Comparison of ENCODE assay signal across 29 mouse cellular contexts in genomic region chr2:73885997-73886396, GRCm38 (mm10). TPM values are rescaled to one million over a fixed set of nuclear protein-coding genes. Genes with fewer than 3 reads are reported as not detected.
A peak's percentile ranks its signal among the peaks of the same experiment; 100 is the strongest.
DNase-seq lines count a peak whose midpoint lies in the region; ATAC-seq and TF ChIP-seq lines count a peak whose summit lies in the region.
"Had no signal": no experiment of that assay in that cellular context is flagged by ENCODE, and none has a peak within 500 bp of the region (broad histone marks: within the 10 kb centered on the region; RNA-seq: fewer than 3 reads in every experiment).

No protein-coding gene starts in this region.

- no peaks in the 10 kb centered on the region for H3K27me3 ChIP-seq in forebrain, postnatal 0 days (ENCODE audit: insufficient read depth, low read length)
- H3K27me3 ChIP-seq in forebrain, embryonic 11.5 days (ENCODE audit: control insufficient read depth, insufficient read depth, low read length), result no peaks in the 10 kb centered on the region
- H3K27me3 ChIP-seq in lung, postnatal 0 days (replicated peaks; ENCODE audit: insufficient read depth, low read length), result no peaks in the 10 kb centered on the region
- no peaks in the 10 kb centered on the region for H3K27me3 ChIP-seq in stomach, postnatal 0 days (ENCODE audit: control insufficient read depth, insufficient read depth, low read length)
- no peaks in the 10 kb centered on the region for H3K27me3 ChIP-seq in intestine, embryonic 16.5 days (replicated peaks; ENCODE audit: control insufficient read depth, insufficient read depth, low read length)
- H3K27me3 ChIP-seq: embryonic facial prominence, embryonic 15.5 days; forebrain, embryonic 13.5 days; hindbrain, embryonic 13.5 days; megakaryocyte, embryonic 14.5 days; midbrain, embryonic 13.5 days had no signal

- 86% methylated on average over 2 of the region's 2 CpGs for WGBS in forebrain, postnatal 0 days
- 80% methylated on average over 2 of the region's 2 CpGs for WGBS in forebrain, embryonic 11.5 days
- 87% methylated on average over 2 of the region's 2 CpGs for WGBS in lung, postnatal 0 days
- 71% methylated on average over 2 of the region's 2 CpGs for WGBS in lung, adult 2 months
- WGBS in stomach, postnatal 0 days, result 62% methylated on average over 2 of the region's 2 CpGs
- WGBS in intestine, embryonic 16.5 days, result 81% methylated on average over 2 of the region's 2 CpGs

- in situ Hi-C loops in ES-E14 (cut with MboI; ENCODE audit: low sequenced_read_pairs in 2 of 2, unreplicated experiment in 2 of 2), result no loop called here

- TF ChIP-seq POLR2A in lung, adult 2 months (IDR thresholded peaks at IDR 0.05; ENCODE audit: borderline replicate concordance, extremely low read depth, low read depth, low read length), result no peak

- no peaks in the 10 kb centered on the region; the same call in 1 of the 2 replicates for H3K4me1 ChIP-seq in forebrain, postnatal 0 days (ENCODE audit: insufficient read depth)
- no peaks in the 10 kb centered on the region for H3K4me1 ChIP-seq in forebrain, embryonic 11.5 days (replicated peaks; ENCODE audit: control insufficient read depth, insufficient read depth, low read length)
- no peaks in the 10 kb centered on the region for H3K4me1 ChIP-seq in lung, postnatal 0 days (ENCODE audit: insufficient read depth, low read depth, low read length)
- no peaks in the 10 kb centered on the region; the same call in 1 of the 2 replicates for H3K4me1 ChIP-seq in lung, adult 2 months (ENCODE audit: control insufficient read depth, insufficient read depth, low read length)
- peaks cover 0 to 2% of the 10 kb centered on the region in 2 experiments; a peak in 3 of 4 replicates for H3K4me1 ChIP-seq in ES-E14 (ENCODE audit: control insufficient read depth in 2 of 2, insufficient read depth in 2 of 2, low read length in 2 of 2, poor library complexity in 1 of 2)
- no peaks in the 10 kb centered on the region for H3K4me1 ChIP-seq in stomach, postnatal 0 days (replicated peaks; ENCODE audit: control insufficient read depth, insufficient read depth)
- H3K4me1 ChIP-seq in intestine, embryonic 16.5 days (ENCODE audit: control insufficient read depth, insufficient read depth, low read length), result peaks cover 2% of the 10 kb centered on the region; the same call in 1 of the 2 replicates
- H3K4me1 ChIP-seq: forebrain, embryonic 13.5 days had no signal

- no peak for TF ChIP-seq EP300 in lung, postnatal 0 days (IDR thresholded peaks at IDR 0.05)
- no peak for TF ChIP-seq EP300 in stomach, postnatal 0 days (optimal IDR thresholded peaks at IDR 0.05)

- DNase-seq in forebrain, postnatal 0 days, result no peak
- no peak for DNase-seq in forebrain, embryonic 11.5 days (ENCODE audit: low spot score)
- no peak for DNase-seq in lung, postnatal 0 days (ENCODE audit: low spot score)
- no peak for DNase-seq in lung, adult 2 months
- DNase-seq in ES-E14 (ENCODE audit: low read depth, low spot score), result no peak
- DNase-seq in stomach, postnatal 0 days (ENCODE audit: low spot score), result no peak
- DNase-seq: adrenal gland, adult 2 months; cerebellum, adult 2 months; cerebellum, postnatal 25 days; gastrocnemius, postnatal 14 days; heart, adult 11 months; heart, postnatal 36 days; kidney, postnatal 25 days; layer of hippocampus, postnatal 36 days; liver; lung, postnatal 4 days; right cerebral cortex, postnatal 25 days; thymus, adult 2 months; thymus, postnatal 36 days had no signal

- no peaks in the 10 kb centered on the region for H3K36me3 ChIP-seq in forebrain, postnatal 0 days (ENCODE audit: insufficient read depth)
- no peaks in the 10 kb centered on the region; the same call in 1 of the 2 replicates for H3K36me3 ChIP-seq in forebrain, embryonic 11.5 days (ENCODE audit: control insufficient read depth, insufficient read depth, low read length)
- H3K36me3 ChIP-seq in lung, postnatal 0 days (ENCODE audit: insufficient read depth, low read length), result no peaks in the 10 kb centered on the region
- no peaks in the 10 kb centered on the region for H3K36me3 ChIP-seq in ES-E14 (ENCODE audit: control insufficient read depth, insufficient read depth, low read length, poor library complexity, severe bottlenecking)
- H3K36me3 ChIP-seq in stomach, postnatal 0 days (ENCODE audit: control insufficient read depth, insufficient read depth, low read length), result no peaks in the 10 kb centered on the region
- H3K36me3 ChIP-seq in intestine, embryonic 16.5 days (ENCODE audit: control insufficient read depth, insufficient read depth, low read length), result no peaks in the 10 kb centered on the region
- H3K36me3 ChIP-seq: embryonic facial prominence, embryonic 15.5 days; hindbrain, embryonic 13.5 days; midbrain, embryonic 13.5 days had no signal

- H3K9ac ChIP-seq in forebrain, postnatal 0 days, result no peak overlapping the region
- H3K9ac ChIP-seq in forebrain, embryonic 11.5 days (ENCODE audit: low read length), result no peak overlapping the region
- no peak overlapping the region for H3K9ac ChIP-seq in lung, postnatal 0 days (replicated peaks; ENCODE audit: low read depth)
- no peak overlapping the region for H3K9ac ChIP-seq in ES-E14 (ENCODE audit: insufficient read depth, low read depth, low read length, poor library complexity, severe bottlenecking)
- no peak overlapping the region for H3K9ac ChIP-seq in stomach, postnatal 0 days (ENCODE audit: low read length)
- no peak overlapping the region for H3K9ac ChIP-seq in intestine, embryonic 16.5 days (ENCODE audit: low read depth, low read length)
- H3K9ac ChIP-seq: embryonic facial prominence, embryonic 15.5 days; forebrain, embryonic 13.5 days; hindbrain, embryonic 13.5 days; midbrain, embryonic 13.5 days had no signal

- H3K4me2 ChIP-seq in forebrain, postnatal 0 days (ENCODE audit: low read depth), result no peak overlapping the region
- H3K4me2 ChIP-seq in forebrain, embryonic 11.5 days (ENCODE audit: low read depth, low read length, severe bottlenecking), result no peak overlapping the region
- no peak overlapping the region for H3K4me2 ChIP-seq in lung, postnatal 0 days (replicated peaks; ENCODE audit: low read depth, low read length)
- no peak overlapping the region for H3K4me2 ChIP-seq in stomach, postnatal 0 days (replicated peaks; ENCODE audit: low read depth)
- H3K4me2 ChIP-seq in intestine, embryonic 16.5 days (ENCODE audit: low read depth, low read length), result no peak overlapping the region
- H3K4me2 ChIP-seq: embryonic facial prominence, embryonic 15.5 days; forebrain, embryonic 13.5 days; heart, embryonic 11.5 days; hindbrain, embryonic 13.5 days; midbrain, embryonic 13.5 days had no signal

- no peak overlapping the region for H3K4me3 ChIP-seq in forebrain, postnatal 0 days (ENCODE audit: low read depth, low read length)
- no peak overlapping the region for H3K4me3 ChIP-seq in forebrain, embryonic 11.5 days (ENCODE audit: low read depth, low read length)
- no peak overlapping the region for H3K4me3 ChIP-seq in lung, postnatal 0 days (ENCODE audit: low read depth, low read length)
- H3K4me3 ChIP-seq in lung, adult 2 months (replicated peaks; ENCODE audit: extremely low read depth, low read depth, low read length), result no peak overlapping the region
- H3K4me3 ChIP-seq in ES-E14 (ENCODE audit: insufficient read depth in 1 of 2, low read depth in 1 of 2, low read length in 2 of 2, poor library complexity in 1 of 2, severe bottlenecking in 1 of 2), result no peak overlapping the region
- no peak overlapping the region for H3K4me3 ChIP-seq in stomach, postnatal 0 days (ENCODE audit: low read depth, low read length)
- H3K4me3 ChIP-seq in intestine, embryonic 16.5 days (ENCODE audit: low read length), result no peak overlapping the region
- H3K4me3 ChIP-seq: embryonic facial prominence, embryonic 10.5 days; embryonic facial prominence, embryonic 15.5 days; forebrain, embryonic 13.5 days; hindbrain, embryonic 13.5 days; megakaryocyte, embryonic 14.5 days; midbrain, embryonic 13.5 days had no signal

- no peaks in the 10 kb centered on the region for H3K9me3 ChIP-seq in forebrain, postnatal 0 days (ENCODE audit: low read length)
- no peaks in the 10 kb centered on the region for H3K9me3 ChIP-seq in forebrain, embryonic 11.5 days (ENCODE audit: control insufficient read depth, low read length)
- H3K9me3 ChIP-seq in lung, postnatal 0 days (ENCODE audit: low read length), result no peaks in the 10 kb centered on the region
- no peaks in the 10 kb centered on the region for H3K9me3 ChIP-seq in ES-E14 (ENCODE audit: control insufficient read depth, insufficient read depth, low read depth, low read length)
- no peaks in the 10 kb centered on the region for H3K9me3 ChIP-seq in stomach, postnatal 0 days (ENCODE audit: control insufficient read depth, low read length)
- H3K9me3 ChIP-seq in intestine, embryonic 16.5 days (ENCODE audit: control insufficient read depth, low read length), result no peaks in the 10 kb centered on the region
- H3K9me3 ChIP-seq: embryonic facial prominence, embryonic 10.5 days; embryonic facial prominence, embryonic 15.5 days; forebrain, embryonic 13.5 days; hindbrain, embryonic 13.5 days; megakaryocyte, embryonic 14.5 days; midbrain, embryonic 13.5 days had no signal

- H3K27ac ChIP-seq in forebrain, postnatal 0 days (ENCODE audit: low read depth, low read length), result no peak overlapping the region
- H3K27ac ChIP-seq in forebrain, embryonic 11.5 days (ENCODE audit: low read depth, low read length), result no peak overlapping the region
- H3K27ac ChIP-seq in lung, postnatal 0 days (ENCODE audit: low read length), result no peak overlapping the region
- H3K27ac ChIP-seq in ES-E14 (ENCODE audit: insufficient read depth, low read depth, low read length, poor library complexity, severe bottlenecking), result no peak overlapping the region
- H3K27ac ChIP-seq in stomach, postnatal 0 days (replicated peaks), result no peak overlapping the region
- H3K27ac ChIP-seq in intestine, embryonic 16.5 days (ENCODE audit: low read length), result no peak overlapping the region
- H3K27ac ChIP-seq: embryonic facial prominence, embryonic 10.5 days; embryonic facial prominence, embryonic 15.5 days; forebrain, embryonic 13.5 days; hindbrain, embryonic 13.5 days; midbrain, embryonic 13.5 days had no signal

- no peak for ATAC-seq in forebrain, postnatal 0 days
- no peak for ATAC-seq in forebrain, embryonic 11.5 days (replicated peaks; ENCODE audit: low FRiP score)
- no peak for ATAC-seq in lung, postnatal 0 days
- no peak for ATAC-seq in stomach, postnatal 0 days (ENCODE audit: low FRiP score, low TSS enrichment)
- ATAC-seq in intestine, embryonic 16.5 days, result no peak
- ATAC-seq: activated CD4-positive, CD25-positive, alpha-beta regulatory T cell, adult 4 months; forebrain, embryonic 13.5 days; intestine, postnatal 0 days; midbrain, embryonic 13.5 days had no signal

- peak; percentile 15; the same call in 1 of the 2 replicates for TF ChIP-seq CTCF in forebrain, postnatal 0 days (IDR thresholded peaks at IDR 0.05; ENCODE audit: low read depth)
- TF ChIP-seq CTCF in lung, postnatal 0 days (IDR thresholded peaks at IDR 0.05), result peak; percentile 10; the same call in 1 of the 2 replicates
- TF ChIP-seq CTCF in lung, adult 2 months (IDR thresholded peaks at IDR 0.05; ENCODE audit: insufficient read depth, low read length), result no peak
- peak; percentile 17; the same call in 1 of the 2 replicates for TF ChIP-seq CTCF in stomach, postnatal 0 days (IDR thresholded peaks at IDR 0.05; ENCODE audit: low read depth)

RNA-seq across cellular contexts. Expression of gene Atf2, which starts 6.4 kb away (rescaled TPM):
- 73.9 and 109 TPM in 2 replicates for total RNA-seq in forebrain, postnatal 0 days (2014; rRNA removed)
- polyA plus RNA-seq in forebrain, postnatal 0 days (2015; fragmentation: Nextera tagmentation; extraction: Ambion mirVana), result 37.2 and 88.2 TPM in 2 replicates
- polyA plus RNA-seq in forebrain, embryonic 11.5 days (2014; fragmentation: Nextera tagmentation; extraction: Ambion mirVana), result 89.6 and 101 TPM in 2 replicates
- polyA plus RNA-seq in lung, postnatal 0 days (2015; fragmentation: Nextera tagmentation; extraction: Ambion mirVana), result 28.4 and 31.0 TPM in 2 replicates
- 10.3 and 11.9 TPM in 2 replicates for polyA plus RNA-seq in lung, adult 2 months (2012; rRNA removed)
- total RNA-seq in ES-E14 (2012; rRNA removed), result 53.9 and 55.7 TPM in 2 replicates
- 20.7 and 21.4 TPM in 2 replicates for polyA plus RNA-seq in stomach, postnatal 0 days (2015; fragmentation: Nextera tagmentation; extraction: Ambion mirVana)
- polyA plus RNA-seq in intestine, embryonic 16.5 days (2015; fragmentation: Nextera tagmentation; extraction: Ambion mirVana), result 47.9 and 48.8 TPM in 2 replicates

RNA-seq across cellular contexts. Expression of gene Atp5g3, which starts 25.1 kb away (rescaled TPM):
- total RNA-seq in forebrain, postnatal 0 days (2014; rRNA removed), result 301 and 309 TPM in 2 replicates
- polyA plus RNA-seq in forebrain, postnatal 0 days (2015; fragmentation: Nextera tagmentation; extraction: Ambion mirVana), result 1,154 and 1,215 TPM in 2 replicates
- polyA plus RNA-seq in forebrain, embryonic 11.5 days (2014; fragmentation: Nextera tagmentation; extraction: Ambion mirVana), result 769 and 800 TPM in 2 replicates
- polyA plus RNA-seq in lung, postnatal 0 days (2015; fragmentation: Nextera tagmentation; extraction: Ambion mirVana), result 760 and 832 TPM in 2 replicates
- polyA plus RNA-seq in lung, adult 2 months (2012; rRNA removed), result 227 and 232 TPM in 2 replicates
- total RNA-seq in ES-E14 (2012; rRNA removed), result 296 and 439 TPM in 2 replicates
- polyA plus RNA-seq in stomach, postnatal 0 days (2015; fragmentation: Nextera tagmentation; extraction: Ambion mirVana), result 1,360 and 1,478 TPM in 2 replicates
- polyA plus RNA-seq in intestine, embryonic 16.5 days (2015; fragmentation: Nextera tagmentation; extraction: Ambion mirVana), result 1,875 and 1,947 TPM in 2 replicates
